Mouse (Mus musculus): ENCODE results near the gene Nedd1.

The Nedd1 gene

GRCm38 (mm10) chr10:92721771-92722619 is at the start of gene Nedd1:
Gene Nedd1 (minus strand): TSS chr10:92722420.
- in situ Hi-C loops (cut with MboI) = no loop called here

GRCm38 (mm10) chr10:92754359-92754758 is 32.1 kb upstream of the Nedd1 start:
- in situ Hi-C loops (cut with MboI) = no loop called here

- in situ Hi-C loops (cut with MboI) = no loop called here
These were observed 8.1 kb upstream of the Nedd1 start for GRCm38 (mm10) chr10:92730339-92730738.

DNA sequence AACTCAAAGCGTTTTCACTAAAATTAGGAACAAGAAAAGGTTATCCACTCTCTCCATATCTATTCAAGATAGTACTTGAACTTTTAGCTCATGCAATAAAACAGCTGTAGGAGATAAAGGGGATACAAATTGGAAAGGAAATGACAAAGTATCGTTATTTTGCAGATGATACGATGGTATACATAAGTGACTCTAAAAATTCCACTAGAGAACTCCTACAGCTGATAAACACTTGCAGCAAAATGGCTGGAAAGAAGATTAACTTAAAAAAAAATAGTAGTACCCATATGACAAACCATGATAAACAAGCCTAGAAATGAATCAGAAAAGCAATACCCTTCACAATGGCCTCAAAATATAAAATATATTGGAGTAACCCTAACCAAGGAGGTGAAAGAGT is 6.5 kb upstream of the Nedd1 start:
- in situ Hi-C loops (cut with MboI) = no loop called here

DNA sequence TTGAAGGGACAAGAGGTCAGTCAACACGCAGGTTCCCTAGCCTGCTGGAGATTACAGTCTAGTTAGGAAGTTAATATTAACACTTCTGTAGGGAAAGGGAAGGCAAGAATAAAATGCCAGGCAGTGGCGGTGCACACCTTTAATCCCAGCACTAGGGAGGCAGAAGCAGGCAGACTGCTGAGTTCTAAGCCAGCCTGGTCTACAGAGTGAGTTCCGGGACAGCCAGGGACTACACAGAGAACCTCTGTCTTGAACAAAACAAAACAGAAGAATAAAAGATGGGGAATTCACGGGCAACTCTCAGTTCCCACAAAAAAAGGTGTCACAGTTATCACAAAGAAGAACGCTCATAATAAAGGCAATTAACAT is 384 bp upstream of the Nedd1 start:
- in situ Hi-C loops (cut with MboI) = no loop called here

DNA sequence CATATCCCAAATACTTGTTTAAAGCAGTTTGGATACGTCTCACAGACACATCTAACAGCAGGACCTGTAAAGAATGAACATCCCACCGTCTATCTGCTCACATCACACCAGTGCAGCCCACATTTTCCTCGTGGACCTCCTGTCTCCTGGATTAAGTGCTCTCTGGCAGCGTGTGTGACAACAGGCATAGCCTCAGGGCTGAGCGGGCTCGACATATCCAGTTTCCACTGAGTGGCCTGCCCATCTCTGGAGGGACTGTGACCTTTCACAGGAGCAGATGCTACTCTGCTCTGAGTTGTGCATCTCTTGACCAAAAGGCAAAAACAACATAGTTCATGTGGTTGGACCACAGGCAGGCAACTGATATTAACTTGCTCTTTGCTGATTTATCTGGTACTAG is 23.2 kb downstream of the Nedd1 start:
- in situ Hi-C loops (cut with MboI) = no loop called here

DNA sequence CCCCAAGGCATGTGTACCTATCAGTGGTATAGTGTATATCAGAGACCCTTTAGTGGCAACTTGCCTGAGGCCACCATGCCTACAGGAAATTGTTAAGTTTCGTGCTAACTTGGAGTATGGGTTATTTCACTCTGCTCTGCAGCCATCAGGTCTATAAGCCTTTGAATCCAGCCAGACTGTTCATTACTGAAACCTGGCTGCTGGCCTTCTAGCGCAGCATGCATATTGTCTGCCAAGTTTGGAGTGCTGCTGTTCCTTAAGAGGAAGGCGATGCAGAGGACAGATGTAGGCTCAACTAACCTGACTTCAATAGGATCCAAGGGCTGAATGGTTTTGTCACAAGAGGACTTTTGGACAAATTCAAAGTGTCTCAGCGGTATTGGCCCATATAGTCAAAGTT is 47.2 kb downstream of the Nedd1 start:
- in situ Hi-C loops (cut with MboI) = no loop called here

DNA sequence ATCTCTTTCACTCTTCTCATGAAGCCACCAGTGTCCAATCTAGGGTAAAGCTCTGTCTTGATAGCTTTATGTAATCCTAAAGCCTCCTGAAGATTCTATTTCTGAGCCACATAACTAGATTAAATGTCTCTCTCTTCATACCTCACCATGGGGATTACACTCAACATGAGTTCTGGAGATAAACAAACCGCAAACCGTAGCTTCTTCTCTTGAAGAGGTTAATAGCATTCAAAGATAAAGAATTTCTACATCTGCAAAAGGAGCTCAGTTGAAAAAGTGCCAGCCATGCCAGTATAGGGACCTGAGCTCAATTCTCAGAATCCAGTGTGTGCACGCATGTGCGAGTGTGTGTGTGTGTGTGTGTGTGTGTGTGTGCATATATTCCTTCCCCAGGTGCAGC is 50.3 kb downstream of the Nedd1 start:
- in situ Hi-C loops (cut with MboI) = no loop called here

DNA sequence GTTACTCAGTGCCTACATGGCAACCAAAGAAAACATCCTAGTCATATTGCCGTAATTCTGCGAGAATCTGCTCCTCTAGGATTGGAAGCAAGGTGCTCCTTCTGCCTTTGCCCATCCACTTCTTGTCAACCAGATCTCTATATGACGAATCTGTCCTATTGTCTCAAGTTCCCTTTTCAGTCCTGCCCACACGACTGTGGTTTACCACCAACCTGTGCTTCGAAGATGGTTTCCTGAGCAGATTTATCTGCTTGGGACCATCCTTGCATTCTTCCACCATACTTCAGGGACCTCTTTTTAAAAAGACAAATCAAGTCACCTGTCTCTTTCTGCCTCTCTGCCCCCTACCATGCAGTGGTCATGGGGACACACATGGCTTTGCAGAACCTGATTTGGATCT is 56.9 kb downstream of the Nedd1 start:
- in situ Hi-C loops (cut with MboI) = no loop called here

GRCm38 (mm10) chr10:92653266-92653665 is 69.0 kb downstream of the Nedd1 start:
- in situ Hi-C loops (cut with MboI) = no loop called here

DNA sequence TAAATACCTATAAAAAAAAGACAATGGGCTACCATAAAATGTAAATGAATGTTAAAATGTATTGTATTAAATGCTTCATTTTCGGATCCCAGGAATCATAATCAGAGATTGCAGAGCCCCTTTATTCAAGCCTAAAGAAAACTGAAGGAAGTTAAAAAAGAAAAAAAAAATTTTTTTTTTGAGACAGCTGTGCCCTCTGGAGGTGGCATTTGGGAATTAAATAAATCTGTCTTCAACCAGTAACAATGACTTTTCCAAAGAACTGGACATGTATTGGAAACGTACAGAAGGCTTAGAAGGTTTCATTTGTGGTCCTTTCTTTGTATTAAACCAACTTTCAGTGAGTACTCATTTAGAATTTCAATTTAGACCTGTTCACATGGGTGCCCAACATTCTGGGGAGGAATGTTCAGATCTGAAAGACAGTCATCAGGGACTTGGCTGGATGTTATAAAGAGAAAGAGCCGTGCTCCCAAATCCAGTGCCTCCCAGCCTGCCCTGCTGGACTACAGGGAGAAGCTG is 69.8 kb downstream of the Nedd1 start:
- in situ Hi-C loops (cut with MboI) = no loop called here

DNA sequence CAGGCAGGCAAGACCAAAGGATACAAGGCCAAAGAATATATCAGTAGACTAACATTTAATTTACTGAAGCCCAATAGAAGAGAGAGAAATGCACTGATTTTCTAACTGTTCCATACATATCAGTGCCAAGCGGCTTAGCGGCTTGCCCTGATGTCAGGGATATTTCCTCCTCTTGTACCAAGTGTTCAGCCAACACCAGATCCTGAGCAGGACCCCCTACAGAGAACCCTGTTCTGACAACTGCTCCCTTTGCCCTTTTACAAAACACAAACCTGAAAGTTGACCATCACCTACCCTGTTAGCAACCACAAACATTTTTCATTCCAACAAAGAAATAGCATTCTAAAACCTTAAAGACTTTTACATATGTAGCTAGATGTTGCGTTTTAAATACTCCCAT is 71.0 kb downstream of the Nedd1 start:
- in situ Hi-C loops (cut with MboI) = no loop called here

DNA sequence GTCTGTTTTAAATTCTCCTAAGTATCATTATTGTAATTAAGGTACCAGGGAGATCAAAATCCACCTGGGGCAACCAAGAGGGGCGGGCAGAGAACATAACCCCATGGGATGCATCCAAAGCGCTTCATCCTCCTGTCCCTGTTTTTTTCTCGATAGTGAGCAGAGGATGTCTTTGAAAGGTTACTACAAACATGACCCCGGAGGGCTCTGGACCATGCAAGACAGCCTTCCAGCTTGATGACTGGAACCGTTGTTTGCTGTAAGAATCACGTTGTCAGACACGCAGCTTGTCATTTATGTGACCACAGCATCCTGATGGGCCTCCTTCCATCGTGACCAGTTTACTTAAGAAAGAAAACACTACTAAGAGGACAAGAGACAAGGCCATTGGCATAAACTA is 73.1 kb downstream of the Nedd1 start:
- in situ Hi-C loops (cut with MboI) = no loop called here

GRCm38 (mm10) chr10:92647691-92648090 is 74.5 kb downstream of the Nedd1 start:
- in situ Hi-C loops (cut with MboI) = no loop called here

DNA sequence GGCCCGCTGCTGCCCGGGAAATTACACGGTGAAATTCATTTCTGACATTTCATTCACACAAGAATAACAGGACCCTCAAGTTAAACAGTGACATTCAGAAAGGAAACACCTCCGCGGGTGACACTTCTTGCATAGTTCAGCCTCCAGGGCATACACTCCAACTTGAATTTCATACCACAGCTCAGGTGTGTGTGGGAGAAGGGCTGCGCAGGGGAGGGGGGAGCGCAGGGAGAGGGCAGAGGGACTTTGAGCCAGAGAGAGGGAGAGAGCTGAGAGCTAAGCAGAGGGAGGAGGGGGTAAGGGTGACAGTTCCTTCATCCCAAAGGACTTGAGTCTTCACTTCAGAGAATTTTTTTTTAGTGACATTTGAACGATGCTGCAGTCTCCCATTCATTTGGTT is 78.2 kb downstream of the Nedd1 start:
- in situ Hi-C loops (cut with MboI) = no loop called here

DNA sequence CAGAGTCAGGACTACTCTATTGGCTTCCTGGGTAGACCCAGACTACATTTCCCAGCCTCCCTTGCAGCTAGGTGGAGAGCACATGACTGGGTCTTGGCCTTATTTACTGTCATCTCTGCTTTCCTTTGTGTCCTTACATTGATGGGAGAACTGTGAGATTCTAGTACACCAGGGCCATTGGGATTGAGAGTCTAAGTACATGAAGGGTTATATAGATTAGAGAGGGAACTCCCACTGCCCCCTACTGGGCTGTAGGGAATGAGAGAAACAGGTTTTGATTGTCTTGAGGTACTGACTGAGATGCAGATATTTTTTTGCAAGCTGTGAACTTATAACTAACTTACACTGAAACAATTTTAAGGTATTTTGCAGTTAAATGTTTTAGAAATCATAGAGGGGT is 81.2 kb downstream of the Nedd1 start:
- in situ Hi-C loops (cut with MboI) = no loop called here

Measured in mature B cell (primary cell).